Mouse (Mus musculus) ES-Bruce4 (cell line): ENCODE results near the gene Cope.

Experiments used
- CTCF ChIP-seq: IDR thresholded peaks from one replicate; pipeline ENCODE4 v1.8.1; 2011; ENCODE audit warnings: low read depth, low read length
- POLR2A ChIP-seq: IDR thresholded peaks from one replicate; pipeline ENCODE4 v1.8.1; 2011; ENCODE audit warnings: low read length; ENCODE audit not compliant: insufficient read depth

- TF ChIP-seq CTCF (no peak), POLR2A (no peak)
These were observed 18.9 kb upstream of the Cope start for GRCm38 (mm10) chr8:70283136-70284077.
